Mouse (Mus musculus): Measurements from ENCODE around the gene Mtus2.
A peak's percentile ranks its signal among the peaks of the same experiment; 100 is the strongest.

The Mtus2 gene

DNA sequence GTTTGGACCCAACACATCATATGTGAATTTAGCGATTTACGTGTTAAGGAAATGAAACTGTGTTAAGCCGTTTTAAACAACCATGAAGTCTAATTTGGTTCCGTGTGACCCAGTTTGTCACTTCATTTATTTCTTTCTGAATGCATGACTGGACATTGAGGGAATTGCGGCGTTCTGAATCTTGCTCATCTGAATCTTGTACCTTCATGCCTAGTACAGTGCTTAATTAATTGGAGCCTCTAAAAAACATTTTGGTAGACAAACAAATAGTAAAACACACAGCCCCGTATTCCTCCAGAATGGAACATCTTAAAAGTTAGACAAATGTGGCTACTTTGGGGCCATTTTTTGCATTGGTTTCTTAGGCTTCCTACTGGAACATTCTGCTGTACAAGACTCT, 84.5 kb downstream of the Mtus2 start:
- no peak for DNase-seq (ENCODE audit: low spot score in 2 of 2)

DNA sequence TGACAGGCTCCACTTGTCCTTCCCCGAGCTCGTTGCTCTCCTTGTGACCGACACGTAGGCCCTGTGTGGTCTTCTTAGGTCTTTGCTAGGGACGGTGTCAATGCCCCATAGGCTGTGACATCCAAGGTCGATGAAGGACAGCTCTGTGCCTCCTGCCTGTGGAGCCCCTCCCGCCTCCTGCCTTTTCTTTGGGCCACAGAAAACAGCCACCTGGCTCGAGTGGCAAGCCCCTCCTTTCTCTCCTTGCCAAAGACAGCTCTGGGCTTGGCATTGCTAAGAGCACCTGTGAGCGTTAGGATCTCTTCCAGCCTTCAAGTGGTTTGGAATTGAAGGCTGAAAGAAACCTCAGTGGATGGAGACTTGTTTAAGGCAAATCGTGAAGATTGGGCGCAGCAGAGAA, 91.1 kb downstream of the Mtus2 start:
- no peak for DNase-seq (ENCODE audit: low spot score in 2 of 2)

DNA sequence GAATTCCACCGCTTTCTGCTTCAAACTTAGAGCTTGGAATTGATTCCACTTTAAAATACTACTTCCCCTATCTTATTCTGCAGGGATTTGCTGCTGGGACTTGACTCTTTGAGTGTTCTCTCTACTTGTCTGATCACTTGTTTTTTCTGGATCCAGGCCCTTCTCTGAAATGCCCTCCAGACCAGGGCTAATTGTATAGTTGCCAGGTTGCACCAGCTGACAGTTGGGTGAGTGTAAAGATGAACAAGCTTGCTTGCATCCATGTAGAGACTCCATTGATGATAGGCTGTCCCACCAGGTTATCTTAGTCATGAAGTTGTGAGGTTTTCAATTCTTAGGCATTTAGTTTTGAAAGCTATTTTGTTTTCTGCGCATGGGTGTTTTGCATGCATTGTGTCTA, 92.2 kb downstream of the Mtus2 start:
- no peak for DNase-seq (ENCODE audit: low spot score in 2 of 2)

- DNase-seq (ENCODE audit: low spot score in 2 of 2), result no peak
Observed at GRCm38 (mm10) chr5:148052846-148053608, 95.9 kb downstream of the Mtus2 start.

DNA sequence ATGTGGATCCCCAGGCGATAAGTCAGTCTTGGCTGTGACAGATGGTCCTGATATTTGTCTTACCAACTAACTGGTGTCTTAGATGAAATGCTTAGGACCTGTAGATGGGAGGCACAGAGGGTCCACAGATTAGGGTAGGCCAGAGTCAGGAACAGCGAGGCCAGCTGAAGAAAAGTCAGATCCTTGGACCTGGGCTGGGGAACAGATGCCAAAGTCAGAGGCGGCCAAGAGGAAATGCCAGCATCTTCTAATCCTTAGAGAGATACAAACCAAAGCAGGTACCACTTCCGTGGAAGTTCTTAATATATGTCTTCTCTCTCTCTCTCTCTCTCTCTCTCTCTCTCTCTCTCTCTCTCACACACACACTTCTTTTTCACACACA, 96.5 kb downstream of the Mtus2 start:
- DNase-seq (ENCODE audit: low spot score in 2 of 2), result no peak

DNA sequence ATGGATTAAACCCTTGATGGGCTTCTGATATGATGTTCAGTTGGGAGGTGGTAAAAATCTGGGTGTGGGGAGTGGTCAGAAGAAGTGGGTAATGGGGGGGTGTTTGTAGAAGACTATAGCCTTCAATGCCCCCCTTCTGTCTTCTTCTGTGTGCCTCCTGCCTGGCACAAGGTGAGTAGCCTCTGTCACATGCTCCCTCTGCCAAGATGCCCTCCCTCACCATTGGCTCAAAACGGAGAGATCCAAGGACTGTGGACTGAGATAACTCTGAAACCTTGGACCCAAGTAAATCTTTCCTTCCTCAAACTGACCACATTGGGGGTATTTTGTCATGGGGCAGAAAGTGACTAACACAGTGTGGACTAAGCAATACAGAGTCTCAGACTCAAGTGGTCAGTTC, 99.7 kb downstream of the Mtus2 start:
- DNase-seq (ENCODE audit: low spot score in 2 of 2), result no peak

DNA sequence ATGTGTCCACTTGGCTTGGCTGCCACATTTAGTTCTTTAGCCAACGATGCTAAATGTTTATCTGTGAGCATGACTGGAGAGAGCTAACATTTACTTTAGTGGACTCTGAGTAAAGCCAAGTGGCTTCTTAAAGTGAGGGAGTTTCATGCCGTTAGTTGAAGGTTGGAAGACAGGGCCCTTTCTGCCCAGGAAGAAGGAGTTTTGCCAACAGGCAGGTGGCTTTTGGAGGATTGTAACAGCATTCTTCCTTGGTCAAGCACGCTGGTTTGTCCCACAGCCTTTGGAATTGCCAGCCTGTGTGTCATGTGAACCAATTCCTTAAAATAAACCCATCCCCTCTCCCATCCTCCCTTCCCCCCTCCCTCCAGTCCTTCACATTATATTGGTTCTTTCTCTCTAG, 100.3 kb downstream of the Mtus2 start:
- no peak for DNase-seq (ENCODE audit: low spot score in 2 of 2)

- DNase-seq (ENCODE audit: low spot score in 2 of 2), result no peak
Observed at GRCm38 (mm10) chr5:148059339-148059738, 102.2 kb downstream of the Mtus2 start.

- no peak for DNase-seq (ENCODE audit: low spot score in 2 of 2)
Observed at GRCm38 (mm10) chr5:148061869-148062268, 104.7 kb downstream of the Mtus2 start.

- no peak for DNase-seq (ENCODE audit: low spot score in 2 of 2)
Observed at GRCm38 (mm10) chr5:148063745-148064144, 106.6 kb downstream of the Mtus2 start.

- DNase-seq (ENCODE audit: low spot score in 2 of 2), result no peak
Observed at GRCm38 (mm10) chr5:148065251-148065650, 108.1 kb downstream of the Mtus2 start.

GRCm38 (mm10) chr5:148069909-148070308, 112.8 kb downstream of the Mtus2 start:
- no peak for DNase-seq (ENCODE audit: low spot score in 2 of 2)

DNA sequence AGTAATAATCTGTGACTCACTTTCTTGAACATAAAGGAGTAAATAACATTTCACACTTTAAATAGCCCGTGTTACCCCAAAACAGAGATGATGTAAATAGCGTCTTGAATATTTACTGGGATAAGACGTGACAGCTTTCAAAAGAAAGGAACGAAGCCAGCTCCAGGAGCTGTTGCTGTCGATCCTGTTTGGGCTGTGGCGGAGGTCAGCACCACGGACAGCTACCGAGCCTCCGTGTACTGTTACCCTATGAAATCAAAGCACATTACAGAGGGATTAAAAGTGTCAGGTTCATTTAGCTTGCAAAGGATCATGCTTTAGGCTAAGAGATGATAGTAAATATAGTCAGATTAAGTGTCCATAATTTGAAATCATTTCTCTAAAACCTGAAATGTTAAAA, 114.7 kb downstream of the Mtus2 start:
- DNase-seq (ENCODE audit: low spot score in 2 of 2), result no peak

DNA sequence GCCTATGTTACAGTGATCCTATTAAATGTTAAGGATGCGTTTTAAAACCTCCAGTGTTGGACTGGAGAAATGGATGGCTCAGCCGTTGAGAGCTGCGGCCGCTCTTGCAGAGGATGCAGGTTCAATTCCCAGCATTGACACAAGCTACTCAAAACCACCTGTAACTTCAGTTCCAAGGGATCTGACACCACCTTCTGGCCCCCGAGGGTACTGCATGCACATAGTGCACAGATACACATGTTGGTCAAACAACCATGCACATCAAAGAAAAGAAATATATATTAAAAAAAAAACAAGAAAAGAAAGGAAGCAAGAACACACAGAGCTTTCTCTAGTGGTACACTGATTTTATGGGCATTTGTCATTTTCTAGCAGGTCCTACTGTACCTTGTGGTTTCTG, 116.3 kb downstream of the Mtus2 start:
- no peak for DNase-seq (ENCODE audit: low spot score in 2 of 2)

DNA sequence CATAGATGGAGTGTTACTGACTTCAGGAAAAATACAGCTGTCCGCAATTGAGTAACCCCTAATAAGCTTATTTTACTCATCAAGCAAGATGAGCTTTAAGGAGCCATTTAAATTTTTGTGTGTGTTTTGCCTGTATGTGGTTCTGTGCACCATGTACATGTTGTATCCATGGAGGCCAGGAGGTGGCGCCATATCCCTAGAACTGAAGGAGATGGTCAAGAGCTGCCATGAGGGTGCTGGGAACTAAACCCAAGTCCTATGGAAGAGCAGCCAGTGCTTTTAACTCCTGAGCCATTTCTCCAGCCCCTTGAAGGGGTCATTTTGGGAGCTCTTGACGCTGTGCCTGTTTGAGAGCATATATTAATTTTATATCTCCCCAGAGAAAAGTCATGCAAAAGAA, 122.6 kb downstream of the Mtus2 start:
- no peak for DNase-seq (ENCODE audit: low spot score in 2 of 2)

GRCm38 (mm10) chr5:148083541-148083940, 126.4 kb downstream of the Mtus2 start:
- DNase-seq (ENCODE audit: low spot score in 2 of 2), result no peak

GRCm38 (mm10) chr5:148084766-148085165, 127.6 kb downstream of the Mtus2 start:
- DNase-seq (ENCODE audit: low spot score in 2 of 2), result no peak

DNA sequence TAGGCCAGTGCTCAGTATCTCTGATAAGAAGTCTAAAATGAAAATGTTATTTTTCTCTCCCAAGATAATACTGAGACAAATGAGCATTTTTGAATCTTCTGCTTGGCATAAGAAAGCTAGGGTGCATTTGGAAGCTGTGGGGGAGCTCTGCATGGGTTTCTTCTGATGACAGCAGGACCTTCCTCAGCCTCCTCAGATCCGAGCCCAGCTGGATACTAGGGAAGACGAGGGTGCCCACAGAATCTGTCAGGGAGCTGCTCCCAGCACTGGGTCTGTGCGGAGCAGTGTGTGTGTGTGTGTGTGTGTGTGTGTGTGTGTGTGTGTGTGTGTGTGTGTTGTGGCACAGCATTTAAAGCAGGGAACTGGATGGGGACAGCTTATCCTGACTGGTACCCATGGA, 130.7 kb downstream of the Mtus2 start:
- DNase-seq (ENCODE audit: low spot score in 2 of 2), result no peak

DNA sequence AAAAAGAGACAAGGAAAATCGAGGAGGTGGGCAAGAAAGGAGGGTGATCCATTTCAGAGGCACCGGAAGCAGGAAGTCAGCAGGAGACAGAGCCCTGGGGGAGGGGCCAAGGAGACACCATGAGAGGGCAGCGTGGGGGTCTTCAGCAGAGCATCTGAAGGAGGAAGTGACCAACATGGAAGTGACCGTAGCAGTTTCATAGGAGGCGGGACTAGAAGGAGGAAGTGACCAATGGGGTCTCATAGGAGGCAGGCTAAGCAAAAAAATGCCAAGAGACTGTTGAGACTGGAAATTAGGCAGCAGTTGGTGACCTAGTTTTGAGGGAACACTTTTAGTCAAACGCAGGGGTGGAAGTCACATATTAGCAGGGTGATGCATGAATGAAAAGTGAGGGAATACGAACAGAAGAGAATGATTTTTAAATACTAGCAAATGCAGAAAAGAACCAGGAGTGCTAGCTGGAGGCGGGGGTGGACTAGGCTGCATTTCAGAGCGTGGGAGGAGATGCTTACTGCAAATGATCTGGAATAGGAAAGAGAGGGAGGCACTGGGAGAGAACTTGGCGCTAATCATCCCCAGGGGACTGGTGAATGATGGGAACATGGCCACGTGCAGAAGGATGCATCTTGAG, 133.2 kb downstream of the Mtus2 start:
- peak in 1 of 2 experiments; percentile 23 for DNase-seq (ENCODE audit: low spot score in 2 of 2)

DNA sequence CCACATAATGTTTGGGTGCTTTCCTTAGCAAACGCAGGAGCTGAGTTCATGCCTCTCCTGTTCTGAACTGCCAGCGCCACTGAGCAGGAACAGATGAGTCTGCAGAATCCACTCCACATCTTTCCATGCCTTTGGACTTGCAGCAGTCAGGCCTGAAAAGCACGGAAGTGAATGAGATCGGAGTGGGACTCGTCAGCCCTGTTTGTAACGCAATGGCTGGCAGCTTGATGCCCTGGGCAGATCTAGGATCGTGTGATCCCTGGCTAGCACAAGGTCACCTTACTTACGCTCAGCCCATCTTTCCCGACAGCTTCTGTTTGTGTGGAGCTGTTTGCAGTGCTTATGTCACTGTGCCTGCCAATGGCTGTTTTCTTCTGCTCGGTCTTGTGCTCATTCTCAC, 137.5 kb downstream of the Mtus2 start:
- no peak for DNase-seq (ENCODE audit: low spot score in 2 of 2)

GRCm38 (mm10) chr5:148099356-148099755, 142.2 kb downstream of the Mtus2 start:
- no peak for DNase-seq (ENCODE audit: low spot score in 2 of 2)

- no peak for DNase-seq (ENCODE audit: low spot score in 2 of 2)
Observed at GRCm38 (mm10) chr5:148107324-148107723, 150.2 kb downstream of the Mtus2 start.

- DNase-seq (ENCODE audit: low spot score in 2 of 2), result no peak
Observed at GRCm38 (mm10) chr5:148107890-148108289, 150.8 kb downstream of the Mtus2 start.

- no peak for DNase-seq (ENCODE audit: low spot score in 2 of 2)
Observed at GRCm38 (mm10) chr5:148108314-148108713, 151.2 kb downstream of the Mtus2 start.
